Mouse (Mus musculus) heart, postnatal 0 days (tissue): Measurements from ENCODE around the gene Pou6f2. TPM values are rescaled to one million over a fixed set of nuclear protein-coding genes. Genes with fewer than 3 reads are reported as not detected.
A peak's percentile ranks its signal among the peaks of the same experiment; 100 is the strongest.

Experiments used
- ATAC-seq: fragments of 200-750 bp; cut with Nextera tagmentation; 2 replicates; pipeline ENCODE4 v1.8.0; 2017; ENCODE audit warnings: low read depth, moderate number of reproducible peaks, moderate library complexity; ENCODE audit not compliant: insufficient read depth
- DNase-seq: peaks from one replicate; pipeline ENCODE4 v3.0.0-alpha.2; 2016; ENCODE audit warnings: low spot score
- H3K27ac ChIP-seq: fragments of 300-500 bp; sonication (generic); 2 replicates; pipeline ENCODE4 v1.5.1; 2014; ENCODE audit warnings: low read depth, mild to moderate bottlenecking
- H3K27me3 ChIP-seq: fragments of 300-500 bp; sonication (generic); 2 replicates; pipeline ENCODE4 v1.6.1; 2014; ENCODE audit warnings: low read length, mixed read lengths; ENCODE audit not compliant: control insufficient read depth, insufficient read depth
- H3K36me3 ChIP-seq: fragments of 300-500 bp; sonication (generic); replicated peaks from 2 replicates; pipeline ENCODE4 v1.6.1; 2014; ENCODE audit warnings: low read length, mixed read lengths; ENCODE audit not compliant: control insufficient read depth, insufficient read depth
- H3K4me1 ChIP-seq: fragments of 300-500 bp; sonication (generic); 2 replicates; pipeline ENCODE4 v1.6.1; 2014; ENCODE audit warnings: antibody characterized with exemption; ENCODE audit not compliant: control insufficient read depth, insufficient read depth
- H3K4me2 ChIP-seq: fragments of 300-500 bp; sonication (generic); 2 replicates; pipeline ENCODE4 v1.6.1; 2014; ENCODE audit warnings: low read depth, mild to moderate bottlenecking, low read length, moderate library complexity
- H3K4me3 ChIP-seq: fragments of 300-500 bp; sonication (generic); 2 replicates; pipeline ENCODE4 v1.5.1; 2014; ENCODE audit warnings: low read depth, low read length
- H3K9ac ChIP-seq: fragments of 300-500 bp; sonication (generic); replicated peaks from 2 replicates; pipeline ENCODE4 v1.6.1; 2014; ENCODE audit warnings: low read depth, low read length, mixed read lengths
- H3K9me3 ChIP-seq: fragments of 300-500 bp; sonication (generic); replicated peaks from 2 replicates; pipeline ENCODE4 v1.6.1; 2016; ENCODE audit warnings: low read length; ENCODE audit not compliant: control insufficient read depth
- CTCF ChIP-seq: IDR thresholded peaks from 2 replicates; pipeline ENCODE4 v1.5.1; 2016; ENCODE audit warnings: antibody characterized with exemption, control low read depth, low read depth
- EP300 ChIP-seq: IDR thresholded peaks from 2 replicates; pipeline ENCODE4 v1.6.1; 2016; ENCODE audit warnings: antibody characterized with exemption, low read depth
- WGBS: fragments of 180-500 bp; shearing (Covaris S2); extraction: QIAGEN DNeasy Blood & Tissue Kit; methylation state at CpG from one replicate; pipeline ENCODE4 v1.1.7; 2014; 5-methylcytosine and 5-hydroxymethylcytosine counted together
- polyA plus RNA-seq: library from polyadenylated mRNA; unstranded; fragments of >200 nt; fragmentation: Nextera tagmentation; extraction: Ambion mirVana; gene quantifications from 2 replicates; pipeline ENCODE4 v1.2.1, GENCODE M21; 2015
- total RNA-seq: library from RNA; depleted of rRNA; stranded (reverse); fragments of >200 nt; gene quantifications from 2 replicates; pipeline ENCODE4 v1.2.3, GENCODE M21; 2014; ENCODE audit warnings: low replicate concordance

Pou6f2 gene
- total and polyA plus RNA-seq, 2 experiments from 2014 or later = 0.04 TPM; not detected in 1

GRCm38 (mm10) chr13:18128826-18129225 lies 268.7 kb downstream of the Pou6f2 start:
- DNase-seq = no peak
- ATAC-seq = no peak
- WGBS = 76% methylated on average over 11 of the region's 11 CpGs
- no peak overlapping the region for H3K4me2 ChIP-seq
- H3K36me3 ChIP-seq = no peaks in the 10 kb centered on the region
- no peak overlapping the region for H3K4me3 ChIP-seq
- H3K4me1 ChIP-seq = 0 out of 2 replicates have a peak, but pooled peaks cover 3% of the 10 kb centered on the region
- no peaks in the 10 kb centered on the region for H3K27me3 ChIP-seq
- no peaks in the 10 kb centered on the region for H3K9me3 ChIP-seq
- no peak overlapping the region for H3K27ac ChIP-seq
- H3K9ac ChIP-seq = no peak overlapping the region
- no peak for TF ChIP-seq EP300
- TF ChIP-seq CTCF = no peak

GRCm38 (mm10) chr13:18128053-18128452 lies 269.4 kb downstream of the Pou6f2 start:
- Histone ChIP-seq H3K4me2 (no peak overlapping the region), H3K27me3 (no peaks in the 10 kb centered on the region), H3K9me3 (no peaks in the 10 kb centered on the region), H3K4me1 (0 out of 2 replicates have a peak, but pooled peaks cover 3% of the 10 kb centered on the region), H3K27ac (no peak overlapping the region), H3K36me3 (no peaks in the 10 kb centered on the region), H3K9ac (no peak overlapping the region), H3K4me3 (no peak overlapping the region)
- DNase-seq (no peak), ATAC-seq (no peak)
- TF ChIP-seq EP300 (no peak), CTCF (no peak)
- WGBS = 54% methylated on average over 4 of the region's 4 CpGs

- H3K4me1 ChIP-seq = 0 out of 2 replicates have a peak, but pooled peaks cover 3% of the 10 kb centered on the region
- TF ChIP-seq CTCF = no peak
- H3K9me3 ChIP-seq = no peaks in the 10 kb centered on the region
- no peaks in the 10 kb centered on the region for H3K36me3 ChIP-seq
- no peaks in the 10 kb centered on the region for H3K27me3 ChIP-seq
- no peak overlapping the region for H3K27ac ChIP-seq
- H3K4me3 ChIP-seq = no peak overlapping the region
- no peak overlapping the region for H3K9ac ChIP-seq
- DNase-seq (no peak), ATAC-seq (no peak)
- 65% methylated on average over 2 of the region's 2 CpGs for WGBS
- H3K4me2 ChIP-seq = no peak overlapping the region
Observed at GRCm38 (mm10) chr13:18126111-18126510, 271.4 kb downstream of the Pou6f2 start.

- no peak overlapping the region for H3K27ac ChIP-seq
- no peaks in the 10 kb centered on the region for H3K9me3 ChIP-seq
- H3K4me1 ChIP-seq = 0 out of 2 replicates have a peak, but pooled peaks cover 3% of the 10 kb centered on the region
- no peaks in the 10 kb centered on the region for H3K27me3 ChIP-seq
- no peak for TF ChIP-seq CTCF
- TF ChIP-seq EP300 = no peak
- no peak overlapping the region for H3K9ac ChIP-seq
- no peak overlapping the region for H3K4me3 ChIP-seq
- no peak overlapping the region for H3K4me2 ChIP-seq
- no peak for DNase-seq
- WGBS = 60% methylated on average over 15 of the region's 15 CpGs
- H3K36me3 ChIP-seq = no peaks in the 10 kb centered on the region
- no peak for ATAC-seq
Observed at GRCm38 (mm10) chr13:18125226-18126000, 272.1 kb downstream of the Pou6f2 start.

GRCm38 (mm10) chr13:18124368-18124767 lies 273.1 kb downstream of the Pou6f2 start:
- TF ChIP-seq EP300 = no peak
- peak; percentile 59 for TF ChIP-seq CTCF
- peak overlapping the region; percentile 64 for H3K4me2 ChIP-seq

GRCm38 (mm10) chr13:18120406-18120805 lies 277.1 kb downstream of the Pou6f2 start:
- no peak overlapping the region for H3K9ac ChIP-seq
- H3K9me3 ChIP-seq = no peaks in the 10 kb centered on the region
- 85% methylated on average over 2 of the region's 2 CpGs for WGBS
- H3K27ac ChIP-seq = no peak overlapping the region
- no peak for TF ChIP-seq EP300
- no peak for TF ChIP-seq CTCF
- no peak overlapping the region for H3K4me2 ChIP-seq
- DNase-seq (no peak), ATAC-seq (no peak)
- no peaks in the 10 kb centered on the region for H3K36me3 ChIP-seq
- no peaks in the 10 kb centered on the region for H3K4me1 ChIP-seq
- H3K4me3 ChIP-seq = no peak overlapping the region
- no peaks in the 10 kb centered on the region for H3K27me3 ChIP-seq

More at GRCm38 (mm10) chr13:18124368-18124767, 273.1 kb downstream of the Pou6f2 start:
- no peaks in the 10 kb centered on the region for H3K9me3 ChIP-seq
- no peaks in the 10 kb centered on the region for H3K36me3 ChIP-seq
- H3K27ac ChIP-seq = no peak overlapping the region
- peak; percentile 57; the same call in 1 of the 2 replicates for ATAC-seq
- no peaks in the 10 kb centered on the region for H3K4me1 ChIP-seq
- 9% methylated on average over 13 of the region's 13 CpGs for WGBS
- no peak overlapping the region; the same call in 1 of the 2 replicates for H3K9ac ChIP-seq
- no peaks in the 10 kb centered on the region for H3K27me3 ChIP-seq
- peak overlapping the region; percentile 36 for H3K4me3 ChIP-seq
- peak; percentile 48 for DNase-seq
